Mouse (Mus musculus) layer of hippocampus, adult 9-10 months (tissue): ENCODE results near the gene Ewsr1.
A peak's percentile ranks its signal among the peaks of the same experiment; 100 is the strongest.

Experiments
- DNase-seq: peaks from one replicate; pipeline ENCODE4 v3.0.0; 2022; ENCODE audit warnings: low spot score

Ewsr1 gene

GRCm38 (mm10) chr11:5057856-5058641 is 41.0 kb downstream of the Ewsr1 start, which contains the start of gene Rasl10a:
Gene Rasl10a (plus strand): TSS chr11:5058128.
- no peak for DNase-seq

- DNase-seq = no peak
Measured at GRCm38 (mm10) chr11:5057541-5057855, 41.6 kb downstream of the Ewsr1 start.

GRCm38 (mm10) chr11:5057064-5057463 is 42.0 kb downstream of the Ewsr1 start:
- no peak for DNase-seq

DNA sequence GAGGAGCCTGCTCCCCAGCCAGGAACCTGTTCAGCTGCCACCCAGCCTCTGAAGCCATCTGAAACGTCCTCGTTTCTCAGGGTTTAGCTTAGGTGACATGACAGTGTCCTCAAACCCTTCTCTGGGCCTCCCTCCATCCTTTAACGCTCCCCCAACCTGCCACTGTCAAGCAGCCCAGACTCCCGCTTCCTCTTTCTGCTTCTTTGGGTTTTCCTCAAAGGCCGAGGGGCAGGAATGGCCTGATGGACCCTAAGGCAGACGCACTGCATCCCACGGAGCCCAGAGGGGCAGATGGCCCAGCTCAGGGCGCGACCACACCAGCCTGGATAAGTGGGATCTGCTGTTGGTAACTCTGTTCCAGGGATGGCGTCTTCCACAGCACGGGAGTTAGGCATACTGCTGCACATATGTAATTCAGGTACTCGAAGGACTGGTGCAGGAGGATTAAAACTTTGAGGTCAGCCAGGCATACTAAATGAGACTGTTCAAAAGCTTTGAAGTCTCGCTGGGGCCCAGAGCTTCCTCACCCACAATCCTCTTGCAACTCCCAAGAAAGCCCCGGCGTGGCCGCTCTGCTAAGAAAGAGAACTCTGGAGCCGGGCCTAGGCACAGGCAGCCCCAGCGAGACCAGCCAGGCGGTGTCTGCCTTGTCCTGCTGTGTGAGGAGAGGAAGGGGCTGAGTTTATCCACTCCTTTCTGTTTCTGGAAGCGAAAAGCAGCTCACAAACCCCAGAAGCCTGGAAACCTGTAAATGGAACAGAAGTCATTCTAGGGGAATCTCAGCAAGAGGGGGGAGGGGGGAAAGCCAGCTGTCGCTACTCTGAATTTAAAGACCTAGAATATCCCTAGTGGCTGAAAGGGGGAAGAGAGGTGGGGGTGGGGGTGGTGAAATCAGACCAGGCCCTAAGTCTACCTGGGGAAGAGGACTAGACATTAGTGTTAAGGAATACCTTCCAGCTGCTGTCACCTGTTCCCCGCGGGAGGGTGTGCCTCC is 42.8 kb downstream of the Ewsr1 start:
- DNase-seq = no peak

DNA sequence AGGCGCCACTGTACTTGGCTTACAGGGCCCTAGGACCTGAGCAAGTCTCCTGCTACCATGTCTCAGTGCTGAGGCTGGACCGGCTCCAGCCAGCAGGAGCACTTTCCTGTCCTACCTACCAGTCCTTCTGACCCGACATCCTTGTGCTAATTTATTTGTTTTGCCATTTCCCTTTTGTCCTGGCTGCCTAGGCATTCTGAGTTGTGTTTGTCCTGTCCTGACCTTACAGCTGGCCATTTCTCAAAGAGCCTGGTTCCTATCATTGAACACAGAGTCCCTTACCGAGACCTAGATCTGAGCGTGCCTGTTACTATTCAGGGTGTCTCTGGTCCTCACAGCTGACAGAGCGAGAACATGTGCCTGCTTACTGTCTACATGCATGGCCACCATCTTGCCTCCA is 44.2 kb downstream of the Ewsr1 start:
- DNase-seq = no peak

- no peak for DNase-seq
Measured at GRCm38 (mm10) chr11:5054151-5054550, 44.9 kb downstream of the Ewsr1 start.

DNA sequence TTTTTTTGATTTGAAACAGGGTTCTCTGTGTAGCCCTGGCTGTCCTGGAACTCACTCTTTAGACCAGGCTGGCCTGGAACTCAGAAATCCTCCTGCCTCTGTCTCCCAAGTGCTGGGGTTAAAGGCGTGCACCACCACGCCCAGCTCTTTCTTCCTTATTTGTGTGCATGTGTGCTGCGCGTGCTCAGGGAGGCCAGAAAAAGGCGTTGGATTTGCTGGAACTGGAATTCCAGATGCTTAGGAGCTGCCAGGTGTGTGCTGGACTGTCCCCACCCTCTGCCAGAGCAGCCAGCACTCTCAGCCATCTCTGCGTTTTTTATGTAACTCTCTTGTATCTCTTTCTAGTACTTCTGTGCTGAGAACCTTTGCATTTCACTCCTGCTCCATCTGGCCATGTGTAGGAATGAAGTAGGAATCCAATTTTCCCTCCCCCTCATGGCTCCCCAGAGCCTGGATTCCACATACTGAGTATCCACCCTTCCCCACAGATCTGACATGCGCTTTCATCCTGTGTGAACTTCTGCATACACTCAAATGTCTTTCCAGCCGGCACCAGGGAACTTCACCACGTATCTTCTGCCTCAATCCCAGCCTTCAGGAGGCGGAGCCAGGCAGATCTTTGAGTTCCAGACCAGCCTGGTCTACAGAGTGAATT is 46.7 kb downstream of the Ewsr1 start:
- DNase-seq = no peak

GRCm38 (mm10) chr11:5051629-5052028 is 47.4 kb downstream of the Ewsr1 start:
- DNase-seq = no peak

- no peak for DNase-seq
Measured at GRCm38 (mm10) chr11:5046321-5046926, 52.6 kb downstream of the Ewsr1 start.

DNA sequence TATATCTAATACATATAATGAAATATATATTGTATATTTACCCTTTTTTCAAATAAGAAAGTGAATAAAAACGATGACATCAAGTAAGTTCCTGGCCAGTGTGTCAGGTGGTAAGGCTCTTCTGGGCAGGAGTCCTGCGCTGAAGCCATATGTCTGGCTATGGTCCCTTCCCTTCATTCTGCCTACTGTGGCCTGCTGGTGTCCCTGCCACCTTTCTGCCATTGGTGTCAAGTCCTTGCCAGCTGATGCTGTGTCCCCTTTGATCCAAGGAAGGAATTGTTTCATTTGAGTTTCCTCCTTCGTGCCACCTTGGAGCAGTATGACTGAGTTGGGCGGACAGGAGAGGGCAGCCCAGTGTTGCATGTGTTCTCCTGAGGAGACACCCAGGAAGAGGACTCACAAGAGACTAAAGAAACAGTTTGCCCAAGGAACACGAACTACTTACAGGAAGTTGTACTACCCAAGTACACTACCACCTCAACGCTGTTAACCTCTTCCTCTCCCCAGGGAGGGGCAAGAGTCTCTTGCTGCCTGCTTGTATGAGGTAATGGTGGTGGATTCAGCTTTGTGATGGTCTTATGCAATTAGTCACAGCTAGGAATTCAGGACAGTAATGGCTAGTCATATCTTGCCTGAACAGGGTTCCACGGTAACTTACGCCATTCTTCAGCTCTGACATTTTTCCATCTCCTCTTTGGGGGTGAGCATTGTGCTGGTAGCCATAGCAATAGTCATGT is 56.3 kb downstream of the Ewsr1 start:
- DNase-seq = no peak

DNA sequence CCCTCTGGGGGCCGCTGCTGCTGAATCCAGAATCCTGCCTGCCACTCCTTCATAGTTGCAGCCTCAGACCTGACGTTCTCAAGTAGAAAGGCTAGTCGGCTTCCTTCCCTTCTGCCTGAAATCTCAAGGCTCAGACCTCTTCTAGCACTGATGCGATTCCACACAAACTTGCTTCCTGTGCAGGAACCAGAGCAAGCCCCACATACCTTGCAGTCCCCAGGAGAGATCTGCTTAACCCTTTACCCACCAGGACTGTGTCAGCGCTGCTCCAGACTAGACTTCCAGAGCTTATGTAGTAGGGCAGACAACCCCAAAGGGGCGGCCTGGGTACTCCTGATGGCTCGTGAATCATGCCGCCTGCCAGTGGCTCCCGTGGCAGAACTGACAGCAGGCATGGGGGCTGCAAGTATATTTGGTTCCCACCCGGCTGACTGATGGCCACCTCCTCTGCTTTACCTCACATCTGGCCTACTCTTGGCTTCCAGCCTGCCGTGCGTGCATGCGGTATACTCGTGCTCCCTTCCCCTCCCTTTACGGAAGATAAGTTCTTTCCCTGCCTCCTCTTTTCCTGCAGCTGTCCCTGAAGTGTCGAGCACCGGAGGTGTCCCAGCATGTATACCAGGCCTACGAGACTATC is 57.8 kb downstream of the Ewsr1 start:
- no peak for DNase-seq

DNA sequence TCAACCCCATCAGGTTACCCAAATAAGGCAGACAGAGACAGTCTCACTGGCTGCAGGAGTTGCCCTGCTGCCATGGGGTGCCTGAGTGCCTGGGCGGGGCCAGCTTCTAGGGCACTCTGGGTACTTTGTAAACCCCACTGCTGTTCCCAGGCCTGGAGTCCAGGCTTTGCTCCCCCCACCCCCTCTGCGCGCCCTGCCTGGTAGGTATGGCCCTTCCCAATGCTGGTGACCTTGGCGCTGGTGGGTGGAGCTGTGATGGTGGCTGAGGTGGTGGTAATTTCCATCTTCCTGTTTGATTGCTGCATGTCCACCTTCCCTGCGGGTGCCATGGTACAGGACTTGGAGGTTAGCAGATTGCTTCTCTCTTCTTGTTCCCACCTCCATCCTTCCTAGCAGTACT is 58.5 kb downstream of the Ewsr1 start:
- no peak for DNase-seq

- no peak for DNase-seq
Measured at GRCm38 (mm10) chr11:5037146-5037854, 61.8 kb downstream of the Ewsr1 start.

DNA sequence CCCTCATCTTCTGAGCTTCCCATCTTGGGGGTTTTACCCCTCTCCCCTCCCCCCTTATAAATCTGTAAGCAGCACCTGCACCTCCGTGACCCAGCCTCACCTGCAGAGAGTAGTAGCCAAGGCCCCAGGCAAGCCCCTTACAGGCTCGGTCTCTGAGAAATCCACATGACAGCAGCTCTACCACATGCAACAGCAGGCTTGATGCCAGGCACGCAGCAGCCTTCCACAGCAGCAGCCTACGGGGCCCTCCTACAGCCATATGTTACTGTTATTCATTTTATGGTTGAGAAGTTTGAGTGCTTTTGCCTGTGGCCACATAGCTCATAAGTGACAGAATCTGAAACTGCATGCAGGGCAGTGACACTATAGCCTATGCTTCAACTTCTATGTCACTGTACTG is 63.6 kb downstream of the Ewsr1 start:
- peak; percentile 65 for DNase-seq

DNA sequence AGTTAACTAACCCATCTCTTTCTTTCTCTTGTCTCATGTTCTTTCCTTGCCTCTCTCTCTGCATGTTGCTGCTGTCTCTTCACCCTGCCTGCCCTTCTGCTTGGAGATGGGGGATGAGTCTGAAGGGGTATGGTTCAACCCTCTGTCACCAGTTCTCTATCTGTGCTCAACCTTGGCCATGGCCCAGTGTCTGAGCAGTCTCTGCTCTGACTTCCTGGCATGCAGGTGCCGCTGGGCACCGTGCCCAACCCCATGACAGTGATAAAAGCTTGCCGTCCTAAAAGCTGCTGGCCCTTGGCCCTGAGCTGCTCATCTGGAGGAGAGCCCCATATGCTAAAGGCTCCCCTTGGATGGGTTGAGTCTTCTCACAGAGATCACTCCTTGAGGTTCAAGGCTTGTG is 65.9 kb downstream of the Ewsr1 start:
- no peak for DNase-seq

DNA sequence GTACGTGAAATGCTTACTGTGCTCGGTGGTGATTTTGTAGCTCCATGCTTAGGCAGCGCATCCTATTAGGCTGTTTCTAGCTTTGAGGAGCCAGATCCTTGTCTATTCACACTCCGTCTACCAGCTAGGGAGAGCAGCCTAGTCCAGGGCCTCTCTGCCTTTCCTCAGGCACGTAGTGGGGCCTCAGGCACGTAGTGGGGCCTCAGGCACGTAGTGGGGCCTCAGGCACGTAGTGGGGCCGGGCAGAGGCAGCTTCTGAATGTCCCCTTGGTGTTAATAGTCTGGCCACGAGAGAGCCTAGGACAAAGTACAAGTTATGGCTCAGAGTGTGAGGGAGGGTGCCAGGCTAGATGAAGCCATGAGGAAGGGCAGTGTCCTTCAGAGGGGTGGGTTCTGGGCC is 66.4 kb downstream of the Ewsr1 start:
- no peak for DNase-seq

GRCm38 (mm10) chr11:5028228-5028627 is 70.8 kb downstream of the Ewsr1 start:
- peak; percentile 72 for DNase-seq

DNA sequence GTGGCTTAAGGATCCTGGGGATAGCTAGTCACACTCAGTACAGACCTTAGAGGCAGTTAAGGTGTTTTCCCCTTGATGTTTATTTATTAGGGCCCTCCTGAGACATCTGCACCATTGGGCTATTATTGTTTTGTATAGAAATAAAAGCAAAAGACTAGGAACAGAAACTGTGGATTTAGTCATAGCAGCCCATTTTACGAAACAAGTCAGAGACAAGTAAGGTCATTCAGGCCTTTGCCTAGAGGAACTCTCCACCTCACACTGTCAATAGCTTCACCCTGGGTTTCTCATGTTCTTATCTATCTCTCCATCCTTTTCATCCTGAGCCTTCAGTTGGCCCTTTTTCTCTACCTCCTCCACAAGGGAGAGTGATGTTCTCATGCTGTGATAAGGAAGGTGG is 74.0 kb downstream of the Ewsr1 start:
- DNase-seq = no peak
